Mouse (Mus musculus) lung, postnatal 10 days (tissue): ENCODE results near the gene Hsd3b7.
"Not testable (repeated sequence)": the region's sequence is repeated elsewhere in the genome, so short reads cannot be mapped to it uniquely, and the experiment has no call there.

Source experiments
- DNase-seq: peaks from one replicate; pipeline ENCODE4 v3.0.0; 2021

The Hsd3b7 gene

DNA sequence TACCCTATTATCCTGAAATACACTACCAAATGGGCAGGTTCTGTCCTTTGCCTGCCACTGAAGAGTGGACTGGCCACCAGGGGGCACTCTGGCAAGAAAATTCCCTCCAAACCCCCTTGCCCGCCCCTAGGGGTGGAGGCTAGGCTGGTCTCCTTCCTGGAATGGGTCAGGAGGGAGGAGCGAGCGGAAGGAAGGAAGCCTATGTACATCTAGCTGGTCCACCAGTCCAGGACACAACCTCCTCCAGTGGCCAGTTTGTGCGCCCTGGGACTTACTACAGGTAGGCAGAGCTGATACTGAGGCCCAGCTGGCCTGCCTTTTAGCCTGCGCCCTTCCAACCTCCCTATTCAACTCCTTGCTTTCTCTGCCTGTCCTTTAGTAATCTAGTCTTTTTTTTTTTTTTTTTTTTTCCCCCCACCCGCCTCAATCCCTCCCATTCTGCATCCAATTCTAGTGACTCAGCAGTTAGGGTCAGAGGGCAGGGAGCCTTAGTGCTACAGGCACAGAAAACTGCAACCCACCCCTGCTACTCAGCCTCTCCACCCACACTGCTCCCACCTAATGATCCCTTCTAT, at the start of gene Hsd3b7:
Hsd3b7 (plus strand) TSS at position 170 of the 575 bp plus-strand sequence.
- DNase-seq = peak; percentile 98

DNA sequence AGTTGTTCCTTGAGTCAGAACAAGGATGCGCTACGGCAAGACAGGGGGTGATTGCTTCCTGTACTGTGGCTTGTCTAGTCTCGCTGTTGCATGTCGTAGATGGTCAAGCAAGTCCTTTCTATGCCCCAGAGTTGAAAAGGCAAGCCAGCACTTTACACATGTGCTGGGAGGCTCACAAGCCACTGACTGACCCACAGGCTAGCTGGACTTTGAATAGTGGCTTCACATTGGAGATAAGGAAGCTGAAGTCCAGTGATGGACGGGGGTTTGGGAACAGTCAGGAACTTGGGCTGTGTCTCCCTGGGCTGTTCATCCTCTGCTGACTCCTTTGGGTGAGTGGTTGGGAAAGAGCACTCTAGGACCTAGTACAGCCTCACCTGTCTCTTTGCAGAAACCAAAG, 48.8 kb upstream of the Hsd3b7 start:
- no peak for DNase-seq

DNA sequence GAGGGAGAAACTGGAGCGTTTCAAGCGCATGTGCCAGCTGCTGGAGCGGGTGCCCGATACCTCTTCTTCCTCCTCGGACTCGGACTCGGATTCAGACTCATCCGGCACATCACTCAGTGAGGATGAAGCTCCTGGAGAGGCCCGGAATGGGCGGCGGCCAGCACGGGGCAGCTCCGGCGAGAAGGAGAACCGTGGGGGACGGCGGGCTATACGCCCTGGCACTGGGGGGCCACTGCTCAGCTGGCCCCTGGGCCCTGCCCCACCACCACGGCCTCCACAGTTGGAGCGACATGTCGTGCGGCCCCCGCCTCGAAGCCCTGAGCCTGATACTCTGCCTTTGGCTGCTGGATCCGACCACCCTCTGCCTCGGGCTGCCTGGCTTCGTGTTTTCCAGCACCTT, 48.3 kb upstream of the Hsd3b7 start:
- DNase-seq = no peak

DNA sequence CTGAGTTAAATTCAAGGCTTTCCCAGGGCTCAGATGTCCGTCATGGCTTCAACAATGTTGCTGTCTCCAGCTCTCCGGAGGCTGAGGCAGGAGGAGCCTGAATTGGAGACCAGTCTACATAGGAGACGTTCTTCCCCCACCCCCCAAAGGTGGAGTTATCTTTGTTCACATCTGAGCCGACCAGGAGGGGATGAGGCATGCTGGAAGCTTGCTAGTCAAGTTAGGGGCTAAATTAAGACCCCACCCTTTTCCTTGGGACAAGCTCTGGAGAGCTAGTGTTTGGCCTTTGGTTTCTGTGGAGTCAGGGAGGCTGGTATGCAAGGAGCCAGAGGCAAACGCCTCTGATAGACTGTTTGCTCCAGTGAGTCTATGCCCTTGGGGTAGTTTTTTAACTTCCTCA, 47.2 kb upstream of the Hsd3b7 start:
- DNase-seq = no peak

DNA sequence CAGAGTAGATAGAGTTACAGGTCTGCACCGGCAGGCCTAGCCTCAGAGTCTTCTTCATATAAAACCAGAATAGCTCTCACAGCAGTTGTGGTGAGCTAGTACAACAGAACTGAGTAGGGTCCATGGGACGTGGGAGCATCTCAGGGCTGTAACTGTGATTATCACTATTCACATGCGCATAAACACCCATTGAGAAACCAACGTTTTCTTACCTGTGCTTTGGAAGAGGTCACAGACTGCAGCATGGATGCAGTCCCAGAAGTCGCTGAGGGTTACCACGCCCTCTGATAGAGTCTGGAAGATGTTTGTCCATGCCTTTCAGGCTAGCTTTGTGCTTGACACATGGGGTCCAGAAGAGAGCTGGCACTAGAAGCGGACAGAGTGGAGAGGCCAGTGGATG, 46.7 kb upstream of the Hsd3b7 start:
- no peak for DNase-seq

DNA sequence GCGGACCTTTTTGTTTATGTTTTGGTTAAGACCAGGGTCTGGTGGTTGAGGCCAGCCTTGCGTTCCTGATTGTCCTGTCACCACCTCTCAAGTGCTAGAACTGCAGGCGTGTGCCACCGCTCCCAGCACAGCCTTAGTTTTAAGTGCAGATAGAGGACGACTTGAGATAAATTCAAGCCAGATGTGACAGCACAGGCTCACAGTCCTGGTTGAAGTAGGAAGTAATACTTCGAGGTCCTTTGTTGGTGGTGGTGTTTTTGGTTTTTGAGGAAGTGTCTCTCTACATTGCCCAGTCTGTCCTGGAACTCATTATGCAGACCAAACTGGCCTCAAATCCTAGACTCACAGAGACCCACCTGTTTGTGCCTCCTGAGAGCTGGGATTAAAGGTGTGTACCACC, 40.7 kb upstream of the Hsd3b7 start:
- no peak for DNase-seq

DNA sequence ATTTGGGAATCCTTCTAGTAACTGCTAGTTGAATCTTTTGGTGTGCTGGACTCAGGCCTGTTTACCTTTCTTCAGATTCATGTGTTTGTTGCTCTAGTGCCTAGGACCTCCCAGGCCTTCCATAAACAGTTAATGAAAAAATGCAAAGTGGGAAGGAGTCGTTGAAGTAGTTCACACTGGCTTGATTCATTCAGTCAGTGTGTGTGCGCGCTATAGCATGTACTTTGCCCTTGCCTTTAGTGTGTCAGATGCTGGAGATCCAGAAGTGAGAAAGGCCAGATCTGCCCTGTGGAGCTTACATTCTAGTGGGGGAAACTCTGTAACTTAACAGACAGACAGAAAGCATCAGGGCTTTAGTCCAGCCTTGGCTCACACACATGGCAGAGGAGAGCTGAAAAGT, 39.9 kb upstream of the Hsd3b7 start:
- DNase-seq = no peak

DNA sequence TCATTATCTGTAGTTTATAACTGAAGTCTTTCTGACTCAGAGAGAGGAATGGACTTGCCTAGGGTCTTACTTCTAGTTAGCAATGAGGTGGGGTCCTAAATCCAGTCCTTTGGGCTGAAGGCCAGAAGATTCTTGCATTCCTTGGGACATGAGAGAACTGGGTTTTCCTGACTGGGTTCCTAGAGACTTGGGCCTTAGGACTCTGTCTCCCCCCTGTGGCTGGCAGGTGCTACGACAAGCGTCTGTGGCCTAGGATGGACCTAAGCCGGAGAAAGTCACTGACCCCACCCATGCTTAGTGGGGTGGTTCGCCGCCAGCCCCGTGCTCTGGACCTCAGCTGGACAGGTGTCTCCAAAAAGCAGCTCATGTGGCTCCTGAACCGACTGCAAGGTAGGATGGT, 39.4 kb upstream of the Hsd3b7 start:
- peak; percentile 86 for DNase-seq

DNA sequence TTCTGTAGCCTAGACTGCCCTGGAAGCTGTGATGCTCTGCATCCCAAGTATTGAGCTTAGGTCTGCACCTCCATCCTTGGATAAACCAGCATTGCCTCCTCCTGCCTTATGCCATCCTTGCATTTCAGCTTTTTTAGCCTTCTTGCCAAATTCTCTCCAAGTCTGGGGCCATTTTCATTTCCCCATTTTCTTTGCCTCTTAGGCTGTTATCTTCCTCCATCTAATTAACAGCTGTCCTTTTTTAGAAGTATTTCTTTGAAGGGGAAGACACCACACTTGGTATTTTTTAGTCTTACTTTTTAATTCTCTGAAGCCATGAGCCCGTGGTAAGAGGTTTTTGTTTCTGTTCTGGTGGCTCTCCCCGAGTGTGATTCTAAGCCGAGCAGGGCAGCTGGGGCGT, 36.8 kb upstream of the Hsd3b7 start:
- no peak for DNase-seq

DNA sequence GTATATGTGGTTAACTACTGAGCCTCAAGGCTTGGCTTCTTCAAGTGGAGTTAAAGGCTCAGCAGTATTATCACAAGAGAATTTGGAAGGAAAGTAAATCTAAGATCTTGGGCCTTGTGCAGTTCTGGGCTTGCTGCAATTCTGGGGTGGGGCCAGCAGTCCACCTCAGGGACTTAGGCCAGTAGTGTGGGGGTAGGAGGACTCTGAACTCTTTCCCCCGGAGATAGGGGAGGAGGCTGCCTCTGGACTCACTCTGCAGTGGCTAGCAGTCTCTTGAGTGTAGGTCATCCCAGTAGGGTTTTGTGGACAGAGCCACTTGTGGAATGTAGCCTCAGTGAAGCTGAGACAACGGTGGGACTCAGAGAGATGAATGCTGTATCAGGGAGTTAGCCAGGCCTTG, 34.6 kb upstream of the Hsd3b7 start:
- DNase-seq = no peak

DNA sequence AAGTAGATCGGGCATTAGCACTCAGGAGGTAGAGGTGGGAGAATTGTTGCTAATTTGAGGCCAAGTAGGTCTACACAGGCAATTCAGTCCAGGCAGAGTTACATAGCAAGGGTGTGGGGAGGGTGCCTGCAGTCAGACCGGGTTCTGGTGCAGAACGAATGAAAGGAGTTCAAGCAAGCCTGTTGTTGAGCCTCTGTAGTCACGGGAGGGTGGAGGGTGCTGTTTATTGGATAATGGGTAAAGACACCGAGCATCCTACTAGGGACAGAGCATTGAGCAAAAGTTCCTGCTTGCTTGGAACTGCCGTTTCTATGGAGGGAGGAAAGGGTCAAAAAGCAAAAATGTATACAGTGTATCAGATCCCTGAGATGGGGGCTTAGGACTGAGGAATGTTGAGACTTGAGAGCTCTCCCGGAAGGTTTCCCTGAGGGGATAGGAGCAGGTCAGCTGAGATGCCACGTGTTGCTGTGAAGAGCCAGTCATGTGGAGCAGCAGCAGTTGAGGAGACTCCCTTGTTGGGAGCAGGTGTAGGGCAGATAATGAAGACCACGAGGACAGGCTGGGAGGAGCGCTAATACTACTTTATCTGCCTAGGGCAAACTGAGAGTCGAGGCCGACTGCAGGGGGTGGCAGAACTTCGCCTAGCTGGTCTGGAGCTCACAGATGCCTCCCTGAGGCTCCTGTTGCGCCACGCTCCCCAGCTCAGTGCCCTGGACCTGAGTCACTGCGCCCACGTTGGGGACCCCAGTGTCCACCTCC, 33.4 kb upstream of the Hsd3b7 start:
- DNase-seq = no peak

DNA sequence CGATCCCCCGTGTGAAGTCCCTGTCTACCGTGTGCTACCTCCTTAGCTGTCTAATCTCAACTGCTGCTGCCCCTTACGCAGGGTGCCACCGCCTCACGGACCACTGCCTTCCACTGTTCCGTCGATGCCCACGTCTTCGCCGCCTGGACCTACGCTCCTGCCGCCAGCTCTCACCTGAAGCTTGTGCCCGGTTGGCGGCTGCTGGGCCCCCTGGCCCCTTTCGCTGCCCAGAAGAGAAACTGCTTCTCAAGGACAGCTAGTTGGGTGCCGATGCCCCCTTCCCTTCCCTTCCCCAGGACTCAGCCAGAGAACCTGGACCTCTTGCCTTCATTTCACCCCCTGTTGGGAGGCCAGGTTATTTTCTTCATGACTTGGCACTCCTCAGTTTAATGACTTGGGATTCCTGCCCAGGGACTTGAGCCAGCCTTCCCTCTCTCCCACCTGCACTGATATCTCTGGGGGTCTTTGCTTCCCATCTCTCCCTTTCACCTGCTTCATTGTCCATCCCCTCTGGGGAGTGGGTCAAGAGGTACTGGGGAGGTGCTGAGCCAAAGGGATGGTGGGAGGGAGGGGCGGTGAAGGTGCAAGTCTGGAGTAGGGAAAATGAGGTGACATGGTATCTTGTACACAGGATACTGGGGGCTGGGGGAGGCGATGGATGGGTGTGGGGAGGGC, 32.6 kb upstream of the Hsd3b7 start:
- no peak for DNase-seq

DNA sequence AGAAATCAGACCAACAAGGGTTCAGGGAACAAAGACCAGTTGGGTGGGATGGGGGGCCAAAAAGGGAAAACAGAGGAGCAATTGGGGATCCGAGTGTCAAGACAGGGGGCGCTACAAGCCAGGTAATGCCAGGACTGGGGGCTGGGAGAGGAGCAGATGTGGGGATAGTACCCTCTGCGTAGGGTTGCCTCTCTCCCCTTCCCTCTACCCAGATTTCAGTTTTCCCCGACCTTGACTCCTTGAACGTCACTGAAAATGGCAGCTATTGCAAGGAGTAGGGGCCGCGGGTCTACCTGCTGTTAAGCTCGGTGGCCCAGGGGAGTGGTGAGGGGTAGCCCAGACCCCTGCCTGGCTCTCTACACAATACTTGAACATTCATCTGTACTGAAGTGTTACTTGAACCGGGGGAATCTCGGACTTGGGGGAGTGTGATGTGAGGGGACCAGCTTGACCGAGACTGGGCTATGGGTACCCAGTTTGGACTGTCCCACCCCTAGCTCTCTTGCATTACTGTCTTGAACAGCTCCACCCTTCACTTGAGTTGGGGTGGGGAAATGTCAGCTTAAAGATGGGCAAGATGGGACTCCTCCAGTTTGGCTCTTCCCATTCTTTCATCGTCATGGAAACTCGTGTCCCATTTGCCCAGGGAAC, 31.9 kb upstream of the Hsd3b7 start:
- DNase-seq = no peak

DNA sequence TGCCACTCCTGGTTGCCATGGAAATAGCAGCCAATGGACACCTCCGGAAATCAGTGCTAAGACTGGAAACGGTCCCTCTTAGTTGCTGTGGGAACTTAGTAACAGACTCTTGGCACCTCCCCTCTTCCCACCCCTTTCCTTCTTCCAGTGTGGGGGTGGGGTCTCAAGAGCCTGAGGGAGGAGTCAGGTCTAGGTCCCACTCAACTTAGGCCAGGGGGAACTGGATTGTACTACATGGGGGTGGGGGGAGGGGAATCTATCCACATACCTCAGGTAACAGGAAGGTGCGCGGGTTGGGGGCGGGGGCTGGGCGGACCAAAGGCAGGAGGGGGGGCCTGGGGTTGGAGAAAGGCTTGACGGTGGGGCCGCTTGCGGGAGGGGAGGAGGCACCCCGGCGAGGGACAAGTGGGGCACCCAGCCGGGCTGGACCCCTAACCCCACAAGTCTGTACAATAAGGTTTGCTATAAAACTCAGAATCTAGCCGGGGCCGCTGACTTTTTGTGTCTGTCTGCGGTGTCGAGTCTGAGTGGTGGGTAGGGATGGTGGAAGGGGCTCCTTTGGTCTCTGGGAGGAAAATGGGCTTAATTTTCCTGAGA, 31.3 kb upstream of the Hsd3b7 start:
- DNase-seq = peak; percentile 99

DNA sequence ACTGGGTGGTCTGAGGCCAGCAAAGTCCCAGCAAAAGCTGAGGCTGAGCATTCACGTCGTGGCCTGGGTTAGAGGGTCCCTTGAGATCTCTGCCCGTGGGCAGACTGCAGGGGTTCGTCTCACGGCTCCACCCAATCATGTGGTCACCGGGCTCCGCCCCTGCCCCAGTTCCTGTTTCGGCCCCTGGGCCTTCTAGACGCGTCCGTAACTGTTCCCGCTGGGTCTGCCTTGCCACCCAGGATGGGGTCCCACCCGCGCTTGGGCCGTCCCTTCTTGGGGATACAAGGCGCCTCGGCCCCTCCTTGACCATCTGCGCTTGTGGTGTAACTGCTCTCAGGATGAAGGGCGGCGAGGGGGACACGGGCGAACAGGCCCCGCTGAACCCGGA, 30.8 kb upstream of the Hsd3b7 start, which contains the start of gene Orai3:
Orai3 (plus strand) TSS at position 165 of the 388 bp plus-strand sequence.
- DNase-seq = peak; percentile 96

DNA sequence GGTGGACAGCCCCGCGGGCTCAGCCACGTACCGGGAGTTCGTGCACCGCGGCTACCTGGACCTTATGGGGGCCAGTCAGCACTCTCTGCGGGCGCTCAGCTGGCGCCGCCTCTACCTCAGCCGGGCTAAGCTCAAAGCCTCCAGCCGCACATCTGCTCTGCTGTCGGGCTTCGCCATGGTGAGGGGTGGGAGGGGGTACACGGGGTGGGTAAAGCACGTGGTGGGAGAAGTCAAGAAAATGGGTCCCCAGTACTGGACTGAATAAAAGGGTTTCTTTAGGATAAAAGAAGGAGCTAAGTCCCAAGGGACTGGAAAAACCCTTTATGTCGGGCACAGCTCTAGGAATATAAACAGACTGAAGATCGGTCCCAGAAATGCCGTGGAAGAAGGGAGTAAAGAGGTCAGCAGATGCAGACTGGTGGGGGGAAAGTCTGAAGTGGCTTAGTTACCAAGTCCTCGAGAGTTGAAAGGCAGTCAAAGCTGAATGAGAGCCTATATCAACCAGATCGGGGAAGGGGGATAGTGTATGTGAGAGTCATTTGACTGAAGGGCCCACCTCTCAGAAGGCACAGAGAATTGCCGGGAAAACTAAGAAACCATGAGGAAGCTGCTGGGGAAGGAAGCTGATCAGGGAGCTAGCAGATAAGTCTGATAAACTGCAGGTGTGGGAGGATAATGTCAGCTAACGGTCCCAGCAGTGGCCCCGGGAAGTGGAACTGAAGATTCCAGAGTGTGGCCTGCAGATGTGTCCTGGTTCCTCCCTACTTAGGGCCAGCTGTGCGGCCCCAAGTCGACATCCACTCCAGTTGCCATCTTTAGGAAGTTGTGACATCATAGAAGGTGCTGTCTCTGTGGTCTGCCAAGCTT, 30.1 kb upstream of the Hsd3b7 start:
- DNase-seq = no peak

DNA sequence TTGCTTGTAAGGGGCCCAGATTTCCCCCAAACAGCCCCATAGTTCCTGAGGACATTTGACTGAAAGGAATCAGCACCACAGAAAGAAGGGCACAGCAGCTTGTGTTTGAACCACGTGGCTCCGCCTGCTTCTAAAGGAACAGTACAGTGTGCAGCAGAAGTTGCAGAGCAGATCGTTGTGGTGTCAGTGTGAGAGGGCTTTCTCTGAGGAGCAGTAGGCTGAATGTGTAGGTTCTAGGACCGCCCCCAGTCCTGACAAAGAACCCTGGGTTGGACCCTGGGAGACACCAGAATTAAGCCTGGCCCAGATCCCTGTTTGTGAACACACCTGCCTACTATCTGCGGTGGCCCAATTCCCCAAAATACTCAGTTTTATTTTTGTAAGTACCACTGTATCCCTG, 29.1 kb upstream of the Hsd3b7 start:
- DNase-seq = no peak

DNA sequence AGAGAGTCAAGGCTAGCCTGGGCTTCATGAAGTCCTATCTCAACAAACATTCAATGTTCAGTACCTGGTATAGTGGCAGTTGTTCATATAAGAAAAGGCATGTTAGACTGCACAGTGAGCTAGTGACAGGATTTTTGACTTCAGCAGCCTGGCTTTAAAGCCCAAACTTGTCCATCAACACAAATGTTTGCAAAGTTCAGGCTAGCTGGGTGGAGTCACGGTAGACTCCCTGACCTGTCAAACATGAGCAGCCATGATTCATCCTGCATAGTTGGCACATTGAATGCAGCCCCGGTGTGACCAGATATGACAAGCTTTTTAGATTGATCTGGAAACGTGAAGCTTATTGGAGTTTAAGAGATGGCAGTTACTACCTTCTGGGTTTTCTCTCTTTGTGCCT, 28.3 kb upstream of the Hsd3b7 start:
- no peak for DNase-seq

DNA sequence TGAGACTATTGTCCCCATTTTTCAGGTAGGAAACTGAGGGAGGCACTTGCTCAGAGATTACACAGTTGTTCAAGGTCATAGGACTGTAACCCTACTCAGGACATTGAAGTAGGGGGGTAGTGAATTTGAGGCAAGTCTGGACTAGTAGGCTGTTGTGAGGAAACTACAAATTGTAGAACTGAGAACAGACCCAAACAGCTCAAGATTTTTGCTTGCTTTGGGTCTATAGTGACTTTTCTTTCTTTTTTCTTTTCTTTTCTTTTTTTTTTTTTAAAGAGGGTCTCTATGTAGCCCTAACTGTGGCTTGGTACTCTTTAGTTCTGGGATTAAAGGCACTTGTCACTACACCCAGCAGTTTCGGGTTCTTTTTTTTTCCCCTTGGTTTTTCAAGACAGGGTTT, 27.8 kb upstream of the Hsd3b7 start:
- DNase-seq = no peak

DNA sequence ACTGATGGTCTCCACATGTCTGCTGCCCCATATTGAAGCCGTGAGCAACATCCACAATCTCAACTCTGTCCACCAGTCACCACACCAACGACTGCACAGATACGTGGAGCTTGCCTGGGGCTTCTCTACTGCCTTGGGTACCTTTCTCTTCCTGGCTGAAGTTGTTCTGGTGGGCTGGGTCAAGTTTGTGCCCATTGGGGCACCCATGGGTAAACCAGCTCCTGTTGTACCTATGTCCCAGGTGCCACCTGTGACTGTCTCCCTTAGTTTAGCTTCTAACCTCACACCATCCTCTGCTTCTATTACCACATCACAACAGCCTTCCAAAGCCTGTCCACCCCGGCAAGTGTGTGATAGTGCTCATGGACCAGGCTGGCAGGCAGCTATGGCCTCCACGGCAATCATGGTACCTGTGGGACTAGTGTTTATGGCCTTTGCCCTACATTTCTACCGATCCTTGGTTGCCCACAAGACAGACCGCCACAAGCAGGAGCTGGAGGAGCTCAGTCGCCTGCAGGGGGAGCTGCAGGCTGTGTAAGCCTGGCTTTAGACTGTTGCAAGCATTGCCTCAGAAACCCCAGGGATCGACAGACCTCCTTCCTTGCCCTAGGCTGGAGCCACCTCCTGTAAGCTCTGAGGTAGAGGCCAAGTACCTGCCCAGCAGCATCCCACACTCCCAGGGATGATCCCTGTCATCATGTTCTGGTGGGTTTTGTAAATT, 26.6 kb upstream of the Hsd3b7 start:
- peak; percentile 81 for DNase-seq

DNA sequence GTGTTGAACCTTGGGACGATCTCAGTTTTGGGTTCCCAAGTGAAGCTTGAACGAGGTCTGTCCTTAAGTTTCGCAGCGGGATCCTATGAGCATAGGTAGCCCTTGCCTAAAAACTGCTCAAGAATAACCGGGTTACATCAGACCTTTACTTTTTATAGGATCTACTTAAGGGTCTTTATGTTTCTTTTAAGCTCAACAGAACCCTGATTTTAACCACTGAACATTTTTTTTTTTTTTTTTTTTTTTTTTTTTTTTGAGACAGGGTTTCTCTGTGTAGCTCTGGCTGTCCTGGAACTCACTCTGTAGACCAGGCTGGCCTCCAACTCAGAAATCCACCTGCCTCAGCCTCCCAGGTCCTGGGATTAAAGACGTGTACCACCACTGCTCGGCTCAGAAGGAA, 24.6 kb upstream of the Hsd3b7 start:
- DNase-seq = not testable (repeated sequence)

DNA sequence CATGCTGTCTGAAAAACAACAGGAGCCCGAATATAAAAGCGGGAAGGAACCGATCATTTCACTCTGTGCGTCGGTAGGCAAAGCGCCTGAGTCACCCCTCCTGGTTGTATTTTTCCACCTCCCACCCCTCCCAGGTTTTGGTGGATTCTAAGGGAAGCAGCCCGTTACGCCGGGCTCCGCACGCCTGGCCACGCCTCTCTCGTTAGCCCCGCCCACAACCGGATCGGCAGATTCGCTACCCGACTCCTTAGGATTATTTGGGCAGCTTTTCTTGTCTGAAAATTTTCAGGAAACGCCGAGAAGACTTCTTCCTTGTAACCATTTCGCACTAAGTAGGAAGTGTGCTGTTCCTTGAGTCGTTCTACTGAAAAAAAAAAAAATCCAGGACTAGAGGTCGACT, 24.0 kb upstream of the Hsd3b7 start, which contains the start of gene Setd1a:
Setd1a (plus strand) TSS at position 245 of the 400 bp plus-strand sequence.
- peak; percentile 94 for DNase-seq
